Mouse (Mus musculus): ENCODE results near the gene Mlst8. TPM values are rescaled to one million over a fixed set of nuclear protein-coding genes. Genes with fewer than 3 reads are reported as not detected.
A peak's percentile ranks its signal among the peaks of the same experiment; 100 is the strongest.

The Mlst8 gene
- total RNA-seq, 2 experiments from 2014 or later, result 11.9 to 12.1 TPM

GRCm38 (mm10) chr17:24489265-24490030 is 10.6 kb upstream of the Mlst8 start:
- DNase-seq, result no peak
- intact Hi-C loops (cut with DNase I), result no loop called here

DNA sequence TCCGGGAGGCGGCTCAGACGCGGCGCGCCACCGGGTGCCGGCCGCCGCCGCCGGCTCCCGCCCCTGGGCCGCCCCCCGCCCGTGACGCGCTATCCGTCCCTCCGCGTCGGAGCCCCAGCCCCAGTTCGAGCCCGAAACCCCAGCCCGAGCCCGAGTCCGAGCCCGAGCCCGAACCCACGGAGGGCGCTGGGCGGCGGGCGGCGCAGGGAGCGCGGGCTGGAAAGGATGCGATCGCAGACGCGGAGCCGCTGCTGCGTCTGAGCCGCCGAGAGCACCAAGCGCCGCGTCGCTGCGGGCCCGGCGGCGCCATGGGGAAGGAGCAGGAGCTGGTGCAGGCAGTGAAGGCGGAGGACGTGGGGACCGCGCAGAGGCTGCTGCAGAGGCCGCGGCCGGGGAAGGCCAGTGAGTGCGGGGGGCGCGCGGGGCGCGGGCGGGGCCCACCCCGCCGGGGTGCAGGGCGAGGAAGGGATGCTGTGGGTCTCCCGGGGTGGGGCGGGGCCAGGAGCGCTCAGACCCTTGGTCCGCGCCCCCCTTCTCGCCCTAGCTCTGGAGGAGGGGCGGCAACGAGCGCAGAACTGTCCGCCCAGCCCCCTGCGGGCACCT is 9.9 kb upstream of the Mlst8 start:
- DNase-seq, result no peak
- intact Hi-C loops (cut with DNase I), result no loop called here

- no peak for DNase-seq
- intact Hi-C loops (cut with DNase I), result no loop called here
Measured at GRCm38 (mm10) chr17:24488186-24488661, 9.3 kb upstream of the Mlst8 start, which contains the start of gene Caskin1. Gene Caskin1, plus strand, starts transcription at chr17:24488601.

DNA sequence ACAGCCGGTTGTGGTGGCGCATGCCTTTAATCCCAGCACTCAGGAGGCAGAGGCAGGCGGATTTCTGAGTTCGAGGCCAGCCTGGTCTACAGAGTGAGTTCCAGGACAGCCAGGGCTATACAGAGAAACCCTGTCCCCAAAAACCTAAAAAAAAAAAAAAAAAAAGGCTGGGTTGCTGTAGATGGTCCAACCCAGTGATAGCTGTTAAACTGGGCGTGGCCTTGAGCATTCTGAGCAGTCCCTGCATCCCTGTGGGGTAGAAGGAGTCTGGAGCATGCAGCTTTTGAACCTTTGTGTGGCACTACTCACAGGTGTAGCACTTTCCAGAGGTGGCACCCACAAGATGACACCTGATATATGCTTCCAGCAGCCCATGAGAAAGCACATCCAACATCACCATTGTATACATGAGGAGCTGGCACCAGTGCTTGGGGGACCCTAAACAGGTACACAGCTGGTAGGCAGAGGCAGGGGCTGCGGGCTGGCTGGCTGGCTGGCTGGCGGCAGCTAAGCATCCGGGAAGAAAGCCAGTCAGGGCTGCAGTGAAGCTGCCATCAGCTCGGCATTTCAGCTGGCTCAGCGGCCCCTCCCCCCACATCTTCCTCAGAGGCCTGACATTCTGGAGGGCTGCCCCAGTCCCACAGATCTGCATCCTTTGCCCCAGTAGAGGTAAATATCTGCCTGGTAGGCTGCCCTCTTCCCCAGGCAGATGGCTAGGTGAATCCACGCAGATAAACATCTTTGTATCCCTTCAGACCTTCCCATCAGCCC is 6.4 kb upstream of the Mlst8 start:
- DNase-seq, result peak in 1 of 2 experiments; percentile 18
- intact Hi-C loops (cut with DNase I), result no loop called here

GRCm38 (mm10) chr17:24483495-24483894 is 4.6 kb upstream of the Mlst8 start:
- intact Hi-C loops (cut with DNase I), result no loop called here
- no peak for DNase-seq

DNA sequence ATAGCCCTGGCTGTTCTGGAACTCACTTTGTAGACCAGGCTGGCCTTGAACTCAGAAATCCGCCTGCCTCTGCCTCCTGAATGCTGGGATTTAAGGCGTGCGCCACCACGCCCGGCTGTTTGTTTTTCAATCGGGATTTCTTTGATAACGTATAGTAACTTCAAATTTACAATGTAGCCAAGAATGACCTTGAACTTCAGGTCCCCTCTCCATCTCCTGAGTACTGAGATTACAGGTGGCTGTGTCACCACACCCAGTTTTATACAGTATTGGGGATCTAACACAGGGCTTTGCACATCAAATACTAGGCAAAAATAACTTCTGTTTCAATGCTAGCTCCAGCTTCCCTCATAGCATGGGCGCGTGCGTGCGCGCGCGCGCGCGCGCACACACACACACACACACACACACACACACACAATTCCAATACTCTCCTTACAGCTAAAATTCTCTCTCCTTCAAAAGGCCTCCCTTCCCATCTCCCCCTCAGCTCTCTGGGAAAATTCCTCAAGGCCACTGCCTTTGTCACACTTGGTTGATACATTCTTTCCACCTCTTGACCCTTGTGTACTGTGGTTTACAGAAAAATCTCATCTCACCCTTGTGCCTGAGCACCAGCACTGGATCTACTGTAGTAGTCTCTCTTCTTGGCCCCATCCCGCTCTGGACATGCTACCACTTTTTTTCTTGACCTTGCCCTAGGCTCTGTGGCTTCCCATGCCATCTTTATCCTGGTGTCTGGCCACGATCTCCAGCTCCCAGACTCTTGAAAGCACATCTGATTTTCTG is 2.3 kb upstream of the Mlst8 start:
- no peak for DNase-seq
- intact Hi-C loops (cut with DNase I), result no loop called here

- intact Hi-C loops (cut with DNase I), result no loop called here
- no peak for DNase-seq
Measured at GRCm38 (mm10) chr17:24480201-24480826, 1.4 kb upstream of the Mlst8 start.

GRCm38 (mm10) chr17:24479431-24479830 is 553 bp upstream of the Mlst8 start:
- DNase-seq, result no peak
- intact Hi-C loops (cut with DNase I), result no loop called here

DNA sequence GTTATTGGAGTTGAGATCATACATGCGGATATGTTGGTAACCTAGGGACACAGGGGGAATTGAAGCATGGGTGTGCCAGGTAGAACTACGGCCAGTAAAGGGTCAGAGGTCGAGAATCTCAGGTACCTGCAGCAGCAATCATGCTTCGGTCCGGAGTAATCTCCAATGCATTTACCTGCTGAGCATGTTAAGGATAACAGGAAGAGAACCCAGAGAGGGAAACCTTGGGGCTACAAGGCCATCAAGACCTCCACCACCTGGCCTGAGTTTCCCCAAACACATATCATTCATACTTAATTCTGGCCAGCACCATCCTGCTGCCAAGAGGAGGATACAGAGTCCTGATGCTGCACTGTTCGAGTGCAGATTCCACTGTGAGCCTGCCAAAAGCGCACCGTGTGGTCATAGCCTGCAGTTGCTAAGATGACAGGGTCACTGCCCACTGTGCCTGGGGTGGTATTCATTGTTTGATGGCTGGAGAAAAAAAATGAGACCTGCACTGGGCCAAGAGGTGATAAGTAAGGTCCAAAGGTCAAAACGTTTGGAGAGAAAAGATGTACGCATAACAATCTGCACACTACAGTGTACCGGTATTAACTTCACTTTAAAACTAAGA is 785 bp downstream of the Mlst8 start:
- intact Hi-C loops (cut with DNase I), result no loop called here
- DNase-seq, result no peak

GRCm38 (mm10) chr17:24477053-24477984 is 1.6 kb downstream of the Mlst8 start:
- DNase-seq, result no peak
- intact Hi-C loops (cut with DNase I), result no loop called here

- intact Hi-C loops (cut with DNase I), result no loop called here
- no peak for DNase-seq
Measured at GRCm38 (mm10) chr17:24476022-24476776, 2.7 kb downstream of the Mlst8 start.

DNA sequence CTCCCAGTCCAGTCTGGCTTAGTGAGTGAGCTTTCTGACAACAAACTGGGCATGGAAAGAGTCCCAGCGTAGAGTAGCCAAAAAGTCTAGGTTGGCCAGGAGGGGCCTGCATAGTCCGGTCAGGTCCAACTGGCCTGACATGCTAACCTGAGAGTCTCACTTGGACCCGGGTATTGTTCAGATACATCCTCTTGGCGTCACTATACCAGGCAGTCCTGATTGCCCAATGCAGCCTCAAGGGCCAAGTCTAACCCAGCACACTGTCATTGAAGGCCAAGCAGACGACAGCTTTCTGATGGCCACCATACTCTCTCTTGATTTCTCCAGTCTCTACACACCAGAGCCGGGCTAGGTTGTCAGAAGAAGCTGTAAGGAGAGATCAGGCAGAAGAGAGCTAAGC is 3.3 kb downstream of the Mlst8 start:
- intact Hi-C loops (cut with DNase I), result no loop called here
- DNase-seq, result no peak

GRCm38 (mm10) chr17:24474557-24474956 is 4.3 kb downstream of the Mlst8 start:
- intact Hi-C loops (cut with DNase I), result no loop called here

DNA sequence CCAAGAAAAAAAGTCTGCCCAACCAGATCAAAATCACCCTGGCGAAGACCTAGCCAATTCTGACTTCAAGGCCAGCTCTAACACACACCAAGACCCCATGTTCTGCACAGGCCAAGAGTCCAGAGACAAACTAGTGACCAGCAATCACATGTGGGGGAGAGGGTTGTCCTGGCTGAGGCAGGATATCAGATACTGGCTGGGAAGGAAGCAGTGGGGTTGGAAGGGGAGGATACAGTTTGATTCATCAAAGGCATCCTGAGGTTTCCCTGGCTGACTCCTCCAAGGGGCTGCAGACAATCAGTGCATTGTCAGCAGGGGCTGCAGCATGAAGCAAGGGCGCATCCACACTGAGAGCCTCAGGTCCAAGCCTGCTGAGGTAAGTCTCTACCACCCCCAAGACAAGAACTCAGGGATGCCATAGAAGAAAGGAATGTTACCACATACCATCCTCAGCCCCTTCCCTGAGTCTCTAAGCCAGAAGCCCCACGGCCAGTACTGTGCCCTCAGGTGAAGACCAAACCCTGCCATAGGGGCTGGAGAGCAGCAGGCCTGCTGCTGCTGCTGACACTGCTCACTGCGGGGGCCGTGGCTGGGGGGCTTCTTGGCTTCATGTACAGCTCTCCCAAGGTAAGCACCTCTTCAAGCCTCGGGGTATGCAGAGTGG is 5.1 kb downstream of the Mlst8 start, which contains the start of gene Bricd5:
Bricd5 (plus strand) TSS at position 273 of the 664 bp plus-strand sequence.
- intact Hi-C loops (cut with DNase I), result no loop called here

More at GRCm38 (mm10) chr17:24474557-24474956, 4.3 kb downstream of the Mlst8 start:
- DNase-seq, result no peak

GRCm38 (mm10) chr17:24472512-24472911 is 6.4 kb downstream of the Mlst8 start:
- peak in 1 of 2 experiments; percentile 67 for DNase-seq
- intact Hi-C loops (cut with DNase I), result no loop called here

More for the DNA sequence above, 5.1 kb downstream of the Mlst8 start, which contains the start of gene Bricd5:
- DNase-seq, result no peak

- DNase-seq, result peak in 1 of 2 experiments; percentile 47
- intact Hi-C loops (cut with DNase I), result no loop called here
Measured at GRCm38 (mm10) chr17:24470701-24471527, 8.0 kb downstream of the Mlst8 start.

Data from gastrocnemius, postnatal 36 days (tissue).